Mouse (Mus musculus): Measurements from ENCODE around the gene Pex11g.

DNA sequence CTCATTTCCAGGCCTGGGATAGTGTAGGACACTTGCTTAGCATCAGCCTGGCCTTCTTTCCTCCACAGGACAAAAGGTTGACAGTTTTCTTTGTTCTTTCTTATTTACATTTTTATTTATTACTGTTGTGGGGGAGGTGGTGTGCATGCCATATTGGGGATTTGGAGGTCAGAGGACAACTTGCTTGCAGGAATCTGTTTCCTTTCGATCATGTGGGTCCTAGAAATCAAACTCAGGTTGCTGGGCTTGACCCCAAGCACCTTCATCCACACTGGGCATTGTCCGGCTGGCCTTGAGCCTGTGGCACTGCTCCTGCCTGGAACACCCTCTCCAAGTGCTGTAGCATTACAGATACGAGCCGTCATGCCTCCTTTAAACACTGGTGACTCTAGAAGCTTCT is 50.6 kb downstream of the Pex11g start:
- TF ChIP-seq EP300 (IDR thresholded peaks at IDR 0.05; ENCODE audit: low read depth), result no peak
- no peak for TF ChIP-seq CTCF (IDR thresholded peaks at IDR 0.05; ENCODE audit: low read depth)

All from heart, postnatal 0 days (tissue).